Mouse (Mus musculus) heart, adult 2 months (tissue): ENCODE results near the gene Krtap5-2.
"Not testable (repeated sequence)": the region's sequence is repeated elsewhere in the genome, so short reads cannot be mapped to it uniquely, and the experiment has no call there.

Source experiments
- CTCF ChIP-seq: fragments of 200-600 bp; IDR thresholded peaks from 2 replicates; pipeline ENCODE4 v1.8.1; 2022; ENCODE audit warnings: antibody characterized with exemption, mild to moderate bottlenecking, moderate library complexity
- POLR2A ChIP-seq: fragments of 200-500 bp; IDR thresholded peaks from 2 replicates; pipeline ENCODE4 v1.6.1; 2011; ENCODE audit warnings: mild to moderate bottlenecking, low read depth, low read length, control low read depth; ENCODE audit not compliant: insufficient read depth

GRCm38 (mm10) chr7:142212136-142212535 is 36.3 kb upstream of the Krtap5-2 start:
- TF ChIP-seq CTCF, POLR2A: not testable (repeated sequence)
